Mouse (Mus musculus): ENCODE measurements at regions not wholly inside any gene's neighbourhood (a gene's known extent, or its start where the extent isn't known, plus 50 kb on each side); places are given as distances from the start of the nearest gene placed in this dataset.

DNA sequence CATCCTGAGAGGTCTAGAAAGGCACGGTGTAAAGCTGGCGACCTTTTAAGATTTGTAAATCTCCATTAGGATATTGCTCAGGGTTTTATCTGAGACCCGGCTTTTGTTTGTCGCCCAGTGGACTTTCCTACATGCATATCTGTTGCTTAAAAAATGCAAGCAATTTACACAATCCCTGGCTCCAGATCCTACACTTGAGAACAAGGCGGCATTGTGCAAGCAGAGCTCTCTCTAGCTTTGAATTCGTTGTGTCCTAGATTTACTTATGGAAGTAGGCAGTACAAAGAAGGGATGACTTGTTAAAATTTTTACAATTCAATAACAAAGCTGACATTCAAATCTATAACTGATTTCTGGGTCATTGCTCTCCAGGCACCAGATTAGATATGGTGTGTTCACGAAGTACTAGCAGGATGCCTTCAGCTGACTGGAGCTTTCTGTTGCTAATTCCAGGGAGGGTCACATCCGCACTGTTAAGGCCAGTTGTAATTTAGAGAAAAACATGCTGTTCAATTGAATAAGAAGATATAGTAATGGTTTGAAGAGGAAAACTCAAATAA lies 62.2 kb upstream of the Teddm2 start:
- DNase-seq (ENCODE audit: low read depth, low spot score) = no peak

DNA sequence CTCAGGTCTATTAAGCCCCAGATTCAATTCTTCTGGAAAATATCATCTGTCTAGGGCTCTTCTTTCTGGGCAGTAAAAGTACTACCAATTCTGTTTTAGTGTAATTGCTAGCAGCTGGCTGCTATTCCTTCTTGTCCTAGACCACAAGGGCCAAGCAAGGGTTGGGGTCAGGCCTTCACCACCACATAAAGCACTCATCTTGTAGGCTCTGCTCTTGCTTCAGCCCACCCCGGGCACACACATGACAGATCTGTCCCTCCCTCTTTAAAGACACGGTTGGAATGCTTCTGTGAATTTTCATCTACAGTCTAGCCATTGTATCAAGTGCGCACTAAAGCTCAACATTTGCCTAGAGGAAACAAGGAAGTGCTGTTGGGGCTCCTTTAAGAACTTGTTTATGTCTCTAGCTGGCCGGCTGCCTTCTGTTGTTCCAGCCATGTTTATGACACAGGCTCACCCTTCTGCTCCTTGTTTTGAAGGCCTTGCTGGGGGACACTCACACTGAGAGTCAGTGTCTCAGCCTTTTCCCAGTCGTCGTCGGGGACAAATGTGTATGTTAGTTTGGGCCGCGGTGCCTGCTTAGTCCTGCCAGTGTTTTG lies 63.8 kb upstream of the Teddm2 start:
- no peak for DNase-seq (ENCODE audit: low read depth, low spot score)

DNA sequence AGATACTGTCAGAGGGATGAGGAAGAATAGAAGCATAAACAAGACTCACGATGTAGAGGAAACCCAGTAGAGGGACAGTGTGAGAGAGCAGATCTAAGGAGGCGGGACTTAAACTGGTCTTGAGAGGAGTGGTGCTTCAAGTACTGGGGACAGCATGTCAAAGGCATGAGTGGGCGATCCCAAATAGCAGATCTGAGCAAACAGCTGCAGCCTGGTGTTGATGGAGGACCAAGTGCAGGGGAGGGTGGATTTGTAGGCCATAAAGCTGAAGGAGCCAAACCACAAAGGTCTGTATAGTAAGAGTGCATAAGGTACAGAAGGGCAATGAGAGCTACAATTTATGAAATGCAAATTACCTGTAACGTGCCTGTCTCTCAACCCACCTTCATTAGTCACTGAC lies 69.4 kb upstream of the Teddm2 start:
- no peak for DNase-seq (ENCODE audit: low read depth, low spot score)

DNA sequence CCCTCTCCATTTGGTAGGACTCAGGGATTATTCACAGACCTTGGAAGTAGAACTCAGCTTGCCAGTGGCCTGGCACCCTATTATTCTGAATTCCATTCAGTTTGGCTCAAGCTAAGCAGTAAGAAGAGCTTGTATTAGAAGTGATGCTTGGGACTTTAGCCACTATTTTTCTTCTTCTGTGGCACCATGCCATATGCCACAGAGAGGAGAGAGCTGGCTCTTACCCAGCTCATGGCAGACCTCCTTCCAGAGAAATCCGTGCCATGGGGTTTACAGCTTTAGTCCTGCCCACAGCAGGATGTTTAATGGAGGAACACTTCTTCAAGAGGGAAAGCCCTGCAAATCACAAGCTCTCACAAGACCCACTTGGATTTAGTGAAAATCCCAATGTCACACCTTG lies 74.3 kb upstream of the Teddm2 start:
- no peak for DNase-seq (ENCODE audit: low read depth, low spot score)

DNA sequence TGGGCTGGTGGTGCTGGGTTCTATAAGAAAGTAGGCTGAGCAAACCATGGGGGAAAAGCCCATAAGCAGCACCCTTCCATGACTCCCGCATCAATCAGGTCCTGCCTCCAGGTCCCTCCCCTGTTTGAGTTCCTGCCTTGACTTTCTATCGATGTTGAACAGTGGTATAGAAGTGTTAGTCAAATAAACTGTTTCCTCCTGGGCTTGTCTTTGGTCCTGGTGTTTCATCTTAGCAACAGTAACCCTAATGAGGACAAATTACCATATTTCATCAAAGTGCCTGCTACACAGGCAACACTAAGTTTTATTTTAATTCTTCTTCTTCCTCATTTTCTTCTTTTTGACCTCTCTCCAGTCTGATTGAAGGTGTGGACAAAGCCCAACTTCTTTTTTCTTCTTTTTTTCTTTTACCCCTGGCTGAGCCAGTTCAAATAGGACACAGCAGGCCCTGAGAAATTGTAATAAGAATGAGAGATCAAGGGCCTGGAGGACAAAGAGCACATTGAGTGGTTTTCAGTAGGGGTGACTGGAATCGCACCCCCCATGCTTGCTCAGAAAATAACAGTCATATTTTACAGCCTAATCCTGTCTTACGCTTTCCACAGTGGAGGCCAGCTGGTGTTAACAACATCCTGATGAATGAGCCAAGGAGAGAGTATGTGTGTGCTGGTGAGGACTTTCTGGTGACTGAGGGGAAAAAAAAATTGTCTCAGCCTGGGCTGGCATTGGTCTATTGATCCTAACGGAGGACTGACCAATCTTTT lies 78.1 kb upstream of the Teddm2 start:
- no peak for DNase-seq (ENCODE audit: low read depth, low spot score)

DNA sequence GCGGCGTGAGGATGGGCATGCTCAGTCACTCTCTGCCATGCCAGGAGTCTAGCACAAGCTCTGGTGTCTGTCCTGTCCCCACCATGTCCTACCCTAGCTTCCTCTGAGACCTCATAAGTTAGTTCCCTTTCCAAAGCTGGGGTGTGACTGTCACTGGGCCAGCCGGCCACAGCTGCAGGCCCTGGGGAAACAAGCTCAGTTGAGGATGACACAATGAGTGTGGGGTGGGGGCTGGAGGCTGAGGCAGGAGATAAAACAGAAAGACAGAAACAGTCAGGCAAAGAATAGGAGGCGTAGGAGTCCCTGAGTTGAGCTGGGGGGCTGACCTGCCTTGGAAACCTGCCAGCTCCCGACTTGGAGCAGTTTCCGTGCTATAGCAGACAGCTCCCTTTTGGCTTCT lies 80.9 kb upstream of the Teddm2 start:
- no peak for DNase-seq (ENCODE audit: low read depth, low spot score)

DNA sequence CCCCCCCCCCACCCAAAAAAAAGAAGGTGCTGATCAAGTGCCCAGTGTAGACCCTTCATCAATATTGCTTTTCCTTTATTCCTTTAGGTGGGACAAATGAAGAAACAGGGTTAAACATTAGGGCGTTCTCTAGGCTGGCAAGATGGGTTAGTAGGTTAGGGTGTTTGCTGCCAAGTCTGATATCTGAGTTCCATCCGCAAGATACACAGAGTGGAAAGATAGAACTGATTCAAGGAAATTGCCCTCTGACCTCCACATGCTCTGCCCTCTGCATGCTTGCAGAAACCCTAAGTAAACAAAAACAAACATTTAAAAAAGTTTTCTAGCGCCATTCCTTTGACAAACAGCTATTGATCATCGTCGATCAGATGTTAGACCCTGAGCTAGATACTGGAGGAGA lies 85.6 kb upstream of the Teddm2 start:
- no peak for DNase-seq (ENCODE audit: low read depth, low spot score)

DNA sequence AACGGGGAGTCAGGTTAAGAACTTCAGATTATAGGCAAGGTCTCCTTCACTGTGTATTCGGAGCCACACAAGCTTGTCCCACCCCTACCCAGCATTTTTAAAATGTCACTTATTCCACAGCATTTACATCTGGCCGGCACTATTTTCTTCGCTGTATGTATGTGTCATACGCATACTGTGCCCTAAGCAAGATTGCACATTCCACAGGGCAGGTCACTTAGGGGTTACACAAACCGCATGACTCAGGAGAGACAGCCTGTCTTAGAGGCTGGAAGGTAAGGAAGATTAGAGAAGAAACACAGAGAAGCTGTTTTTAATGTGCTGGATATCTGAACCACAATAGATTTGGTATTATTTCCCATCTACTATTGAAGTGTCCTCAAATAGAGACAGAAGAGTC lies 86.6 kb upstream of the Teddm2 start:
- DNase-seq (ENCODE audit: low read depth, low spot score) = no peak

DNA sequence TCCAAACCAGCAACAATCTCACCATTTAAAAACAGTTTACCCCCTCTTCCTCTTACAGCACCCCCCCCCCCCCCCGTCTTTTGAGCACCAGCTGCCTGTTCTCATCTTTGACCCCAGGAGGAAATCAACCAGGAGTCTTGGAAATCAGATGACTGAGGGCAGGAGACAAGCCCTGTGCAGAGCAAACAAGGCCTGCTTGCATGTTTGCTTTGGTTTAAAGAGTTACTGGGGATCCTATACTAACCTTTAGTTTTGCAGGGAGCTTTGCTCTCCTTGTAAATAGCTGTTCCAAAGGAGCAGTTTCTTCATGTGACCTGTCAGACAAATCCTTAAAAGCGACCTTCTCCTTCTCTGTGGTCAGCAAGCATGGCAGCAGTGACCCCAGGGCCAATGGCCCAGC lies 88.3 kb upstream of the Teddm2 start:
- DNase-seq (ENCODE audit: low read depth, low spot score) = no peak

DNA sequence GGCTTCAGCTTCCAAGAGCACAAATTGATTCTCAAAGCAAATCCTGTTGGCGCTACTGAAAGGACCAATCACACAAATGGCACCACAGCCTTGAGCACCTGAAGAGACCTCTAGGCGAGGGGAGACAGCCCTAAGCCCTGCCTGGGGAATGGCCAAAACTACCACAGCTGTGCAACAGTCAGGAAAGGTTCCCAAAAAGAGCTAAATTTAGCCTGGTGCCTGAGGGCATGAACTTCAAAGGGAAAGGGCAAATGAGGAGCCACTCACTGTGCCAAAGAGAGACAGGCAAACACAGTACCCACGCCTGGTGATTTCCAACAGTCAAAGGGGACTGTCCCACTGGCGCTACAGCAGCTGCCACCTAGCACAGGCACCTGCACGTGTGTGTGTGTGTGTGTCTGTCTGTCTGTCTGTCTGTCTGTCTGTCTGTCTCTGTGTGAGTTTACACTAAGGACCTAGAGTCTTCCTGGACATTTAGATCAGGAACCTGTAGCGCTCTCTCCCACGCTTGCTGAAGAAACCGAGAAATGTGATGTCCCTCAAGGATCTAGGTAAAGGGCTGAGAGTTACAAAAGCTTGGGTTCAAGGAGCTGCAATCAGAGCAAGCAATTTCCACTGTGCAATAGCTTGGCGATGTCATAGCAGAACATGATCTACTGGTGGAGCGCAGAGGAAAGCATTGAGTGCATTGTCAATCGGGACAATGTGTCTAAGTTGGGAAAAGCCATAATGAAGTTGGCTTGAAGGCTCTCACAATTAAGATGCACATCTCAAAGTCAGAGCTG lies 90.8 kb upstream of the Teddm2 start:
- no peak for DNase-seq (ENCODE audit: low read depth, low spot score)

DNA sequence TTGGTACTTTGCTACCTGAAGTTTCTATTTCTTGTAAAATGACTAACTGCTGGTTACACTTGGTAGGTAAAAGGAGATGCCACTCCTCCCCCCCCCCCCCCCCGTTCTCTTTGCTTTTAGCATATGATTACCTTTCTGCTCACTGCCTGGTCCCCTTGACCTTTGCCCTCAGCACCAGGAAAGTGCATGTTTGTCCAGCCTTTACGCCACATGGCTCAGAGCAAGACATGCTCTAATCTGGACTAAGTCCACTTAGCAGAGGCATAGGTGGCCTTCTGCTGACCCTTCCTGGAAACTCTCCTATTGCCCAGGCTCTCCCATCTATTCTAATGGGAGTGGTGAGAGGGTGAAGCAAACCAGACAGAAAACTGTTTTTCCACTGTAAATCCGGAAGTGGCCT lies 92.4 kb upstream of the Teddm2 start:
- DNase-seq (ENCODE audit: low read depth, low spot score) = no peak

DNA sequence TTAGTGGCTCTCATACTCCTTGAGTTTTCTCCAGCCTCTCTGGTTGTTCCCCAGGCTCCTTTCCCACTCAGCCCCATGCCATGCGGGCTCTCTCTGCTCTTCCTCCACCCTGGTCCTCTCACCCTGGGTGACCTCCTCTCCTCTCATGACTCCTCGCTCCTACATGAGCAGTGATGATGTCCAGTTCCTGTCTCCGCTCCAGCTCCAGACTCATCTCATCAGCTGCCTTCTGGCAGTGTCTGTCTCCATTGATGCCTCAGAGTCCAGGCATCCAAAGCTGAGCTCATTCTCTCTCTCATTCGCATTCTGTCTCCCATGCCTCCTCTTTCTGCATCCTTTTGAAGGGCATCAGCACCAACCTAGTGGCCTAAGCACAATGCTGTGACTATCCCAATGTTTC lies 94.8 kb upstream of the Teddm2 start:
- no peak for DNase-seq (ENCODE audit: low read depth, low spot score)

DNA sequence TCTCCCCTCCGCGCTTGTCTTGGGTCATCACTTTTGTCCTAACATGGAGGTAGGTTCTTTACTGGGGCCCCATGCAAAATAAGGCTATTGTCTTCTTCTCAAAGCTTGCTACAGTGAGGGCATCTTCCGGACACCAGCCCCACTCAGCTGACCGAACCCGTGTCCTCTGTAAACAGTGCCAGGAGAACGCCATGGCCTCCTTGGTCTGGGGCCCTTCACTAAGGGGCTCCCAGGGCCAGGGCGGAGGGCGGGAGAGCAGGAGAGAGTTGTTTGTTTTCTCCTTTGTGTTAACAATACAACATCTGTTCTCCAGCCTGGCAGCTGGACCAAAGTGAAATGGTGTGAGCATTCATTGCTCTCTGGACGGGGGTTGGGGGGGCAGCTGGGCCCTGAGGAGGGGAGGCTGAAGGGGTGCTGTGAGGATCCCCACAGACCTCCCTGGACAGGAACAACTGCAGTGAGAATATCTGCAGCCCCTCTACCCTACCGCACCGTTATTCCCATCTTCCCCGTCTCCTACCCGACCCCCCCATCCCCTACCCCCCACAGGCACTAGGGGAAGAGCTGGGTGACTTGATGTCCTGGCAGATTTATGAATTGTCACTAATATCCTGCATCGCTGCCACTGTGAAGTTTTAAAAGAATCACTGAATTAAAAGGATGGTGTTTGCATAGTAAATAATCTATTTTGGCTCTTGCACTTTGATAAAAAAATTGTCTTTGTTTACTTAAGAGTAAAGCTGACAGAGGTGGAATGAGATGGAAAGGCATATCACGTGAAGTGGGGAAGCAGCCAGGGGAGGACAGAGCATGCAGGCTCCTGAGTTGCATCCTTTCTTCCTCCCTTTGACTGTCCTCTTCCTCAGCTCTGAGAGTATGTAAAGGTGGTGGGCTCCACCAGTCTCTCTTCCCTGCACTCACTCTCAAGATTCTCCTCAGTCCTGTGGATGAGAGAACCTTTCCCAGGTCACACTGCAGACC lies 97.5 kb upstream of the Teddm2 start:
- DNase-seq (ENCODE audit: low read depth, low spot score) = no peak

DNA sequence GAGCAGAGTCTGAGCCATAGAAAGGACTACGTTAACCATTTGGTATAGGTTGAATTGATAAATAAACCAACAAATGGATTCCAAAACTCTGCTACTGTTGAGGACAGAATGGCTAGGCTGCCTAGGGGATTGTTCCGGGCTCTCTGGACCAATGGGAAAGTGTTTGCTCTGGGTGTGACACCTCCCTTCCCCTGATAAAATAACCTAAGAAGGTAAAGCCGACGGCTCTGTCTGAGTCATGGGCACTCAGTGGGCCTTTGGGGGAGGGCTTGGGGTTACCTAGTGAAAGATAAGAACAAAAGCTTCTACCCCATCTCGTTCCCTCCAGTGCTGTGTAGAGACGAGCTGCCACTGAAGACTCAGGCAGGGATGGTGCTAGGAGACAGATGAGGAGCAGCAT lies 99.7 kb upstream of the Teddm2 start:
- no peak for DNase-seq (ENCODE audit: low read depth, low spot score)

DNA sequence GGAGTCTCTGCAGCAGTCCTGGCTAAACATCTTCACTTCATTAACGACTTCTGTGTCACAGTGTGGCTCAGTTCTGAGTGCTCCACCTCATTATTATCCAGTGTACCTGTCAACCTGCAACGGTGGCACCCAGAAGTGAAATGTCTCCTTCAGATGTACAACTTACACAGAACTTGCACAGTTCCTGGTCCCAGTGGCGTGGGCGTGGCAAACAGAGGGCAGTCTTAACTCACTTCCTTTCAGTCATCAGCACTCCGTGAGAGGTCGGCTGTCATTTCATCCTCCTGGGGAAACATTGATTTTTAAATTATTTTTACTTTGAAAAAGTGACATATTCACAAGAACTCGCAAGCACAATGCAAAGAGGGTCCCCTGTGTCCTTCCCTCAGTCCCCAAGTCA lies 103.6 kb upstream of the Teddm2 start:
- DNase-seq (ENCODE audit: low read depth, low spot score) = no peak

DNA sequence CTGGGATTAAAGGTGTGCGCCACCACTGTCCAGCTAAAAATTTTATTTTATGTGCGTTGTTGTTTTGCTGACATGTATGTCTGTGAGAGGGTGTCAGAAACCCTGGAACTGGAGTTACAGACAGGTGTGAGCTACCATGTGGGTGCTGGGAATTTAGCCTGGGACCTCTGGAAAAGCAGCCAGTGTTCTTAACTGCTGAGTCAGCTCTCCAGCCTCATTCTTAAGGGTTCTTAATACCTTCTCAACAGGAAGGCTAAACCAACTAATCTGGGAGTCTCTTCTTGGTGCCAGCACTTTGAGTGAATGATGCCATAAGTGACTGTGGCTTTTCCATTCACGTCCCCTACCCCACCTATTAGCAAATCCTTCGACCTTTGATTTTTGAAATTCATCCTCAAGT lies 104.6 kb upstream of the Teddm2 start:
- DNase-seq (ENCODE audit: low read depth, low spot score) = no peak

DNA sequence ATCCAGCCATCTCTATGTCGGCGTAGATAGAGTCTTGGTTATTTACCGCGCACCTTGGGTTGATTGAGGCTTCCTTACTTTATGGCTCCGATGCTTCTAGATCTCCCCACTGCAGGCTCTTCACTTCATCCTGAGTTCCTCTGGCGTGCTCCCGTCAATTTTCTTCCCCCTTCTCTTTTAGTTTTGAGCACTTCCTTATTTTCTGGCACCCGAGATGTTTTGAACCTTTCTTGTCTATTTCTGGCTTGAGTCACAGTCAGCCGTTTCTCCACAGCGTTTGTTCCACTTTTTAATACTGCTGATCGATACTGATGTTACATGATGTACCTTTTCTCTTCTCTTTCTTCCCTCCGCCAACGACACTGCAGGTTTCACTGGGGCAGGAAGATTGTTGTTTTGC lies 106.0 kb upstream of the Teddm2 start:
- no peak for DNase-seq (ENCODE audit: low read depth, low spot score)

DNA sequence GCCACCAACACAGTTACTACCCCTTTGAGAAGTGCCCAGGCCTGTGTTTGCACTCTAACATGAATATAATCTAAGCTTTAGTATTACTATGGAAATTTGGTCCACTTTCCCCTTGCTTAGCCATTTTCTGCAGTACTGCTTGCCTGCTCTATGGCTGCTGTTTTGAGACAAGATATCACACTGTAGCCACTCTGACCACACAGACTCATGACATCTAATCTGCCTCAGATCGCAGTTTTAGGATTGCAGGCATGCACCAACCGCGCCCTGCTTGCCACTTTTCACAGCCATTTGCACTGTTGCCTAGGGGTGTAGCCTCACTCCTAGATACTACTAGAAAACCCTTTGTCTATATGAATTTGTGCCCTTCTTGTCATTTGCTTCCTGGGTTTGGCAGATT lies 107.4 kb upstream of the Teddm2 start:
- no peak for DNase-seq (ENCODE audit: low read depth, low spot score)

DNA sequence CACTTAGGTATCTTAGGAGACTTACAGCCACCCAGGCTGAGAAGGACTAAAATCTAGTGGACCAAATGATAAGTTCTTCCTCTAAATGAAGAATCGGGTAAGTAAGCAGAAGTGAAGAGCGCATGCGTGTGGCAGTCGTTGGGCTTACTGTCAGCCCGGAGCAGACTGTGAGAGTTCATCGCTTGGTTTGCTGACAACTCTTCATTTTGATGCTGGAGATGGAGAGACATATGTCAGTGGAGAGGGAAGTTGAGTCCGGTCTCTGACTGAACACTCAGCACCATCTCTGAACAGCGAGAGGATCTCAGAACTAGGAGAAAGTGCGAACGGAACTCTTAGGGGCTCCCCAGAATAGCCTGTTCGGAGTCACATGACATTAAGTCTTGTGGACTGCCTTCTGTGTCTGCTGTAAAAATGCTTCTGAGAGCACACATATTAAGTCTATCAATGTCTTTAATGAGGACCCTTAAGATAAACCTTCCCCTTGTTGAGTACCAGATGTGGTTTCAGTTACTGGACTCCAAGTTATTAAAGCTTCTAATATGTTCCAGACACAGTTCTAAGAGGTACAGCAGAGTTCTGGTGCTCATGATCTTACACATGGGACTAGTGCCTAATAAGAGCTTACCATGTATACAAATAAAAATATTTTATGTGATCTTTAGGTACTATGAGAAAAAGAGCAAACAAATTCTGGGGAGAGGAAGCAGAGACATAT lies 108.7 kb upstream of the Teddm2 start:
- DNase-seq (ENCODE audit: low read depth, low spot score) = no peak

DNA sequence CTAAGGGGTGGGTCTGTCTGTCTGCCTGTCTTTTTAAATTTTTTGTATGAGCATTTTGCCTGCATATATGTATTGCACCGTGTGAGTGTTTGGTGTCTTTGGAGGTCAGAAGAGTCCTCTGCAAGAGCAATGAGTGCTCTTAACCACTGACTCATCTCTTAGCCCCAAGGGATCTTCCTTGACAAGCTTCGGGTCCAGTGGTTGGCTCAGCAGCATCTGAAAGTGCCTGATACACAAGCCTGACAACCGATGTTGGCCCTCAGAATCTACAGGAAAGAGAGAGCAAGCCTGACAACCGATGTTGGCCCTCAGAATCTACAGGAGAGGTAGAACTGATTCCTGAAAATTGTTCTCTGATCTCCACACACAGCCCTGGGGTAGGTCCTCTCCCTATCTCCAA lies 110.7 kb upstream of the Teddm2 start:
- no peak for DNase-seq (ENCODE audit: low read depth, low spot score)

DNA sequence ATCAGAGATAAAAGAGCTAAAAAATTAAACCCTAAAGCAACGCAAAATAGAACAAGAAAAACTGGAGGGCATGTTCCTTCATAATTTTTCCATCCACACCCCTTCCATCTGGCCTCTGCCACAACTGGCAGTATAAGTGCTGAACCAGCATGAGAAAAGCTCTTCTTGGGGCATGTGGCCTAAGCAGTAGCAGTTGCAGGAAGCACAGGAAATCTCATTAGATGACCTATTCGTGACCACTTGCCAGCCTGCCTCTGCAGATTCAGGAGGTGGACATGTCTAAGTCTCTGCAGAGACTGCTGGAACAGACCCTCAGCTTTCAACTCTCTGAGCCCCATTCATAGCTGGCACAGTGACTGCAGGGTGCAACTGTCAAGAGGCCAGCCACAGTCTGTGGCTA lies 116.5 kb upstream of the Teddm2 start:
- DNase-seq (ENCODE audit: low read depth, low spot score) = no peak
